9 mouse cellular contexts compared by ENCODE assay signal in the genomic region with DNA sequence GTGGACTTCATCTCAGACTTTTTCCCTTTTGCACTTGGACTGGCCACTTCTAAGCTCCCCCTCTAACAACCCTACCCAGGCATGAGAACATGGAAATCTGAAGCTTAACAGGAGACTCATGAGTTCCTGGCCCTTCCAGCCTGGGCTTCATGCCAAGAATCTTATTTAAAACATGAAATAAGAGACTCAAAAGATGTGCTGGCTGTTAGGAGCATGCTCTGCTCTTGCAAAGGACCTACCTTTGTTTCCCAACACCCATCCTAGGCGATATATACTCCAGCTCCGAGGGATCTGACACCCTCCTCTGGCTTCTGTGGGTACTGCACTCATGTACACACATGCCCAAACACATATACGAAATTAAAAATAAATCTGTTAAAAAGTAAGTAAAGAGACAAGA.
A peak's percentile ranks its signal among the peaks of the same experiment; 100 is the strongest.
DNase-seq lines count a peak whose midpoint lies in the region; ATAC-seq and TF ChIP-seq lines count a peak whose summit lies in the region.
"Had no signal": no experiment of that assay in that cellular context is flagged by ENCODE, and none has a peak within 500 bp of the region (broad histone marks: within the 10 kb centered on the region; RNA-seq: fewer than 3 reads in every experiment).

No protein-coding gene starts in this region.

- H3K27ac ChIP-seq in heart, embryonic 11.5 days (ENCODE audit: low read depth, low read length), result no peak overlapping the region
- H3K27ac ChIP-seq in midbrain, embryonic 14.5 days (replicated peaks; ENCODE audit: low read depth, low read length), result no peak overlapping the region
- no peak overlapping the region for H3K27ac ChIP-seq in midbrain, embryonic 11.5 days (ENCODE audit: low read depth, low read length)
- no peak overlapping the region for H3K27ac ChIP-seq in stomach, postnatal 0 days (replicated peaks)
- H3K27ac ChIP-seq: liver, embryonic 15.5 days had no signal

- WGBS in heart, embryonic 11.5 days (ENCODE audit: insufficient replicate concordance), result 45% methylated on average over 3 of the region's 3 CpGs
- 72% methylated on average over 3 of the region's 3 CpGs for WGBS in midbrain, embryonic 14.5 days
- 65% methylated on average over 3 of the region's 3 CpGs for WGBS in midbrain, embryonic 11.5 days
- 44% methylated on average over 3 of the region's 3 CpGs for WGBS in stomach, postnatal 0 days

- no peak for DNase-seq in heart, postnatal 36 days
- DNase-seq in midbrain, embryonic 14.5 days, result peak; percentile 56
- no peak for DNase-seq in midbrain, embryonic 11.5 days (ENCODE audit: low spot score, missing footprints)
- peak; percentile 32 for DNase-seq in forelimb bud, embryonic 11.5 days (ENCODE audit: low read depth, low spot score)
- DNase-seq in stomach, postnatal 0 days (ENCODE audit: low spot score), result peak; percentile 14
- DNase-seq in frontal cortex, postnatal 10 days (ENCODE audit: low spot score in 2 of 2), result no peak

- intact Hi-C loops in heart, postnatal 36 days (cut with DNase I), result no loop called here

- no peaks in the 10 kb centered on the region for H3K36me3 ChIP-seq in heart, embryonic 11.5 days (ENCODE audit: control insufficient read depth, insufficient read depth, low read length)
- H3K36me3 ChIP-seq in midbrain, embryonic 14.5 days (ENCODE audit: control insufficient read depth, insufficient read depth, low read length), result no peaks in the 10 kb centered on the region
- no peaks in the 10 kb centered on the region for H3K36me3 ChIP-seq in midbrain, embryonic 11.5 days (ENCODE audit: control insufficient read depth, insufficient read depth, low read length)
- no peaks in the 10 kb centered on the region for H3K36me3 ChIP-seq in stomach, postnatal 0 days (ENCODE audit: control insufficient read depth, insufficient read depth, low read length)
- H3K36me3 ChIP-seq: liver, embryonic 15.5 days had no signal

- peak; percentile 64 for TF ChIP-seq CTCF in stomach, postnatal 0 days (IDR thresholded peaks at IDR 0.05; ENCODE audit: low read depth)

- TF ChIP-seq EP300 in stomach, postnatal 0 days (optimal IDR thresholded peaks at IDR 0.05), result no peak

- ATAC-seq in heart, embryonic 11.5 days (replicated peaks; ENCODE audit: insufficient number of reproducible peaks, low FRiP score, low TSS enrichment), result peak; percentile 72; the same call in 1 of the 2 replicates
- ATAC-seq in midbrain, embryonic 14.5 days (ENCODE audit: low FRiP score, low TSS enrichment), result no peak
- no peak for ATAC-seq in midbrain, embryonic 11.5 days (ENCODE audit: low FRiP score)
- no peak for ATAC-seq in stomach, postnatal 0 days (ENCODE audit: low FRiP score, low TSS enrichment)
- ATAC-seq in cerebellum, adult (ENCODE audit: insufficient number of reproducible peaks, low FRiP score, low TSS enrichment), result no peak

- H3K9me3 ChIP-seq in heart, embryonic 11.5 days (replicated peaks; ENCODE audit: control insufficient read depth, low read length), result no peaks in the 10 kb centered on the region
- no peaks in the 10 kb centered on the region for H3K9me3 ChIP-seq in midbrain, embryonic 14.5 days (ENCODE audit: control insufficient read depth, low read length)
- no peaks in the 10 kb centered on the region for H3K9me3 ChIP-seq in midbrain, embryonic 11.5 days (ENCODE audit: control insufficient read depth, low read length)
- no peaks in the 10 kb centered on the region for H3K9me3 ChIP-seq in stomach, postnatal 0 days (ENCODE audit: control insufficient read depth, low read length)
- H3K9me3 ChIP-seq: liver, embryonic 15.5 days had no signal

- H3K9ac ChIP-seq in heart, embryonic 11.5 days (ENCODE audit: low read depth, low read length), result no peak overlapping the region
- H3K9ac ChIP-seq in midbrain, embryonic 14.5 days (replicated peaks; ENCODE audit: low read length), result no peak overlapping the region
- H3K9ac ChIP-seq in midbrain, embryonic 11.5 days (ENCODE audit: low read length), result no peak overlapping the region
- no peak overlapping the region for H3K9ac ChIP-seq in stomach, postnatal 0 days (ENCODE audit: low read length)
- H3K9ac ChIP-seq: liver, embryonic 15.5 days had no signal

- no peaks in the 10 kb centered on the region for H3K4me1 ChIP-seq in heart, embryonic 11.5 days (ENCODE audit: control insufficient read depth, insufficient read depth, low read length)
- H3K4me1 ChIP-seq in midbrain, embryonic 14.5 days (ENCODE audit: control insufficient read depth, insufficient read depth, low read length), result no peaks in the 10 kb centered on the region
- H3K4me1 ChIP-seq in midbrain, embryonic 11.5 days (ENCODE audit: control insufficient read depth, insufficient read depth, low read length), result no peaks in the 10 kb centered on the region
- H3K4me1 ChIP-seq in stomach, postnatal 0 days (replicated peaks; ENCODE audit: control insufficient read depth, insufficient read depth), result no peaks in the 10 kb centered on the region
- H3K4me1 ChIP-seq: liver, embryonic 15.5 days had no signal

- no peaks in the 10 kb centered on the region for H3K27me3 ChIP-seq in heart, embryonic 11.5 days (ENCODE audit: control insufficient read depth, insufficient read depth, low read length)
- H3K27me3 ChIP-seq in midbrain, embryonic 14.5 days (ENCODE audit: control insufficient read depth, insufficient read depth, low read length), result no peaks in the 10 kb centered on the region
- H3K27me3 ChIP-seq in midbrain, embryonic 11.5 days (ENCODE audit: control insufficient read depth, insufficient read depth, low read length), result no peaks in the 10 kb centered on the region; the same call in 1 of the 2 replicates
- no peaks in the 10 kb centered on the region for H3K27me3 ChIP-seq in stomach, postnatal 0 days (ENCODE audit: control insufficient read depth, insufficient read depth, low read length)
- H3K27me3 ChIP-seq: liver, embryonic 15.5 days had no signal

- no peak overlapping the region for H3K4me2 ChIP-seq in heart, embryonic 11.5 days
- no peak overlapping the region for H3K4me2 ChIP-seq in midbrain, embryonic 14.5 days (ENCODE audit: low read length)
- H3K4me2 ChIP-seq in midbrain, embryonic 11.5 days, result no peak overlapping the region
- no peak overlapping the region for H3K4me2 ChIP-seq in stomach, postnatal 0 days (replicated peaks; ENCODE audit: low read depth)
- H3K4me2 ChIP-seq: liver, embryonic 15.5 days had no signal

- H3K4me3 ChIP-seq in heart, embryonic 11.5 days (ENCODE audit: low read depth, low read length), result no peak overlapping the region
- no peak overlapping the region for H3K4me3 ChIP-seq in midbrain, embryonic 14.5 days (replicated peaks; ENCODE audit: low read depth, low read length)
- H3K4me3 ChIP-seq in midbrain, embryonic 11.5 days (ENCODE audit: low read depth, low read length), result no peak overlapping the region
- no peak overlapping the region for H3K4me3 ChIP-seq in stomach, postnatal 0 days (ENCODE audit: low read depth, low read length)
- H3K4me3 ChIP-seq: liver, embryonic 15.5 days had no signal

Comparison
In these comparisons a context has a peak if more than half of its experiments do, and no peak if none do; other contexts are left out.
1. DNase-seq: peak in midbrain, embryonic 14.5 days (single experiment), forelimb bud, embryonic 11.5 days (single experiment) and stomach, postnatal 0 days (single experiment); none in heart, postnatal 36 days (0 of 2), midbrain, embryonic 11.5 days (single experiment) and frontal cortex, postnatal 10 days (0 of 2).